Mouse (Mus musculus): ENCODE measurements around the gene Mpz.

- no peak for TF ChIP-seq CTCF (IDR thresholded peaks at IDR 0.05; ENCODE audit: extremely low read depth, insufficient read depth, insufficient read length, insufficient replicate concordance)
- no peak for TF ChIP-seq POLR2A (IDR thresholded peaks at IDR 0.05; ENCODE audit: low read depth, low read length)
These were observed 49.5 kb upstream of the Mpz start for GRCm38 (mm10) chr1:171101033-171101432.
